Mouse (Mus musculus): ENCODE results near the gene Slc15a1.
"Not testable (repeated sequence)": the region's sequence is repeated elsewhere in the genome, so short reads cannot be mapped to it uniquely, and the experiment has no call there.

Slc15a1 gene

GRCm38 (mm10) chr14:121417594-121417993 lies 87.5 kb downstream of the Slc15a1 start:
- in situ Hi-C loops (cut with MboI; ENCODE audit: unreplicated experiment in 2 of 2), result no loop called here

GRCm38 (mm10) chr14:121416626-121417319 lies 88.3 kb downstream of the Slc15a1 start:
- in situ Hi-C loops (cut with MboI; ENCODE audit: unreplicated experiment in 2 of 2), result no loop called here

GRCm38 (mm10) chr14:121414635-121415241 lies 90.3 kb downstream of the Slc15a1 start:
- in situ Hi-C loops (cut with MboI; ENCODE audit: unreplicated experiment in 2 of 2), result no loop called here

- in situ Hi-C loops (cut with MboI; ENCODE audit: unreplicated experiment in 2 of 2), result not testable (repeated sequence)
These were observed 91.3 kb downstream of the Slc15a1 start for GRCm38 (mm10) chr14:121413726-121414125.

All from v-Abl transformed pro-B cells (cell line).